Mouse (Mus musculus): ENCODE measurements around the gene Mgll. TPM values are rescaled to one million over a fixed set of nuclear protein-coding genes. Genes with fewer than 3 reads are reported as not detected.
A peak's percentile ranks its signal among the peaks of the same experiment; 100 is the strongest.

The Mgll gene
- polyA plus RNA-seq, 1 experiment from 2014 or later, result 4.6 TPM

GRCm38 (mm10) chr6:88781919-88782318, 57.7 kb downstream of the Mgll start:
- Histone ChIP-seq H3K9me3 (ENCODE audit: control insufficient read depth, low read length) (no peaks in the 10 kb centered on the region), H3K27ac (ENCODE audit: low read depth, low read length) (no peak overlapping the region), H3K4me1 (replicated peaks; ENCODE audit: control insufficient read depth, insufficient read depth, low read length) (no peaks in the 10 kb centered on the region; the same call in 1 of the 2 replicates), H3K27me3 (ENCODE audit: control insufficient read depth, insufficient read depth, low read length) (no peaks in the 10 kb centered on the region), H3K36me3 (ENCODE audit: control insufficient read depth, insufficient read depth, low read length) (no peaks in the 10 kb centered on the region), H3K4me3 (ENCODE audit: low read depth, low read length) (no peak overlapping the region), H3K9ac (ENCODE audit: low read depth, low read length) (no peak overlapping the region), H3K4me2 (replicated peaks; ENCODE audit: low read depth, low read length) (no peak overlapping the region)
- DNase-seq (ENCODE audit: low spot score) (no peak), ATAC-seq (ENCODE audit: low FRiP score) (no peak)
- 52% methylated on average over 4 of the region's 4 CpGs for WGBS

GRCm38 (mm10) chr6:88782981-88783397, 58.8 kb downstream of the Mgll start:
- no peak for DNase-seq (ENCODE audit: low spot score)
- WGBS, result 58% methylated on average over 4 of the region's 4 CpGs

GRCm38 (mm10) chr6:88784691-88785173, 60.5 kb downstream of the Mgll start:
- Histone ChIP-seq H3K36me3 (ENCODE audit: control insufficient read depth, insufficient read depth, low read length) (no peaks in the 10 kb centered on the region), H3K27ac (ENCODE audit: low read depth, low read length) (no peak overlapping the region), H3K9ac (ENCODE audit: low read depth, low read length) (no peak overlapping the region), H3K4me2 (replicated peaks; ENCODE audit: low read depth, low read length) (no peak overlapping the region), H3K27me3 (ENCODE audit: control insufficient read depth, insufficient read depth, low read length) (no peaks in the 10 kb centered on the region), H3K4me1 (replicated peaks; ENCODE audit: control insufficient read depth, insufficient read depth, low read length) (peaks cover 7% of the 10 kb centered on the region; the same call in 1 of the 2 replicates), H3K9me3 (ENCODE audit: control insufficient read depth, low read length) (no peaks in the 10 kb centered on the region), H3K4me3 (ENCODE audit: low read depth, low read length) (no peak overlapping the region)
- DNase-seq (ENCODE audit: low spot score), result no peak
- WGBS, result 69% methylated on average over 7 of the region's 7 CpGs
- no peak for ATAC-seq (ENCODE audit: low FRiP score)

More at GRCm38 (mm10) chr6:88782981-88783397, 58.8 kb downstream of the Mgll start:
- no peak overlapping the region for H3K9ac ChIP-seq (ENCODE audit: low read depth, low read length)
- H3K27ac ChIP-seq (ENCODE audit: low read depth, low read length), result no peak overlapping the region
- H3K9me3 ChIP-seq (ENCODE audit: control insufficient read depth, low read length), result no peaks in the 10 kb centered on the region
- H3K4me2 ChIP-seq (replicated peaks; ENCODE audit: low read depth, low read length), result no peak overlapping the region
- no peak overlapping the region for H3K4me3 ChIP-seq (ENCODE audit: low read depth, low read length)
- H3K27me3 ChIP-seq (ENCODE audit: control insufficient read depth, insufficient read depth, low read length), result no peaks in the 10 kb centered on the region
- no peaks in the 10 kb centered on the region for H3K36me3 ChIP-seq (ENCODE audit: control insufficient read depth, insufficient read depth, low read length)
- H3K4me1 ChIP-seq (replicated peaks; ENCODE audit: control insufficient read depth, insufficient read depth, low read length), result peaks cover 7% of the 10 kb centered on the region; the same call in 1 of the 2 replicates
- ATAC-seq (ENCODE audit: low FRiP score), result no peak

GRCm38 (mm10) chr6:88785331-88785730, 61.1 kb downstream of the Mgll start:
- WGBS, result 76% methylated on average over 5 of the region's 5 CpGs
- Histone ChIP-seq H3K36me3 (ENCODE audit: control insufficient read depth, insufficient read depth, low read length) (no peaks in the 10 kb centered on the region), H3K27me3 (ENCODE audit: control insufficient read depth, insufficient read depth, low read length) (no peaks in the 10 kb centered on the region), H3K4me1 (replicated peaks; ENCODE audit: control insufficient read depth, insufficient read depth, low read length) (peaks cover 7% of the 10 kb centered on the region; the same call in 1 of the 2 replicates), H3K27ac (ENCODE audit: low read depth, low read length) (no peak overlapping the region), H3K9me3 (ENCODE audit: control insufficient read depth, low read length) (no peaks in the 10 kb centered on the region), H3K9ac (ENCODE audit: low read depth, low read length) (no peak overlapping the region), H3K4me2 (replicated peaks; ENCODE audit: low read depth, low read length) (no peak overlapping the region), H3K4me3 (ENCODE audit: low read depth, low read length) (no peak overlapping the region)
- no peak for ATAC-seq (ENCODE audit: low FRiP score)
- DNase-seq (ENCODE audit: low spot score), result no peak

- 68% methylated on average over 10 of the region's 10 CpGs for WGBS
Measured at GRCm38 (mm10) chr6:88785781-88786542, 61.8 kb downstream of the Mgll start.

GRCm38 (mm10) chr6:88786732-88787445, 62.7 kb downstream of the Mgll start:
- H3K9ac ChIP-seq (ENCODE audit: low read depth, low read length), result no peak overlapping the region
- ATAC-seq (ENCODE audit: low FRiP score), result no peak
- H3K4me3 ChIP-seq (ENCODE audit: low read depth, low read length), result no peak overlapping the region
- no peaks in the 10 kb centered on the region for H3K27me3 ChIP-seq (ENCODE audit: control insufficient read depth, insufficient read depth, low read length)
- H3K4me1 ChIP-seq (replicated peaks; ENCODE audit: control insufficient read depth, insufficient read depth, low read length), result peaks cover 7% of the 10 kb centered on the region; the same call in 1 of the 2 replicates
- no peak for DNase-seq (ENCODE audit: low spot score)
- no peaks in the 10 kb centered on the region for H3K36me3 ChIP-seq (ENCODE audit: control insufficient read depth, insufficient read depth, low read length)
- 83% methylated on average over 15 of the region's 15 CpGs for WGBS
- H3K4me2 ChIP-seq (replicated peaks; ENCODE audit: low read depth, low read length), result no peak overlapping the region
- no peak overlapping the region for H3K27ac ChIP-seq (ENCODE audit: low read depth, low read length)
- no peaks in the 10 kb centered on the region for H3K9me3 ChIP-seq (ENCODE audit: control insufficient read depth, low read length)

More at GRCm38 (mm10) chr6:88785781-88786542, 61.8 kb downstream of the Mgll start:
- Histone ChIP-seq H3K27ac (ENCODE audit: low read depth, low read length) (no peak overlapping the region), H3K27me3 (ENCODE audit: control insufficient read depth, insufficient read depth, low read length) (no peaks in the 10 kb centered on the region), H3K9ac (ENCODE audit: low read depth, low read length) (no peak overlapping the region), H3K36me3 (ENCODE audit: control insufficient read depth, insufficient read depth, low read length) (no peaks in the 10 kb centered on the region), H3K4me3 (ENCODE audit: low read depth, low read length) (no peak overlapping the region), H3K9me3 (ENCODE audit: control insufficient read depth, low read length) (no peaks in the 10 kb centered on the region), H3K4me1 (replicated peaks; ENCODE audit: control insufficient read depth, insufficient read depth, low read length) (peaks cover 7% of the 10 kb centered on the region; the same call in 1 of the 2 replicates), H3K4me2 (replicated peaks; ENCODE audit: low read depth, low read length) (no peak overlapping the region)
- ATAC-seq (ENCODE audit: low FRiP score), result no peak
- DNase-seq (ENCODE audit: low spot score), result no peak

GRCm38 (mm10) chr6:88787496-88787895, 63.3 kb downstream of the Mgll start:
- Histone ChIP-seq H3K36me3 (ENCODE audit: control insufficient read depth, insufficient read depth, low read length) (no peaks in the 10 kb centered on the region), H3K27ac (ENCODE audit: low read depth, low read length) (no peak overlapping the region), H3K4me1 (replicated peaks; ENCODE audit: control insufficient read depth, insufficient read depth, low read length) (peaks cover 7% of the 10 kb centered on the region; the same call in 1 of the 2 replicates), H3K9me3 (ENCODE audit: control insufficient read depth, low read length) (no peaks in the 10 kb centered on the region), H3K4me2 (replicated peaks; ENCODE audit: low read depth, low read length) (no peak overlapping the region), H3K9ac (ENCODE audit: low read depth, low read length) (no peak overlapping the region), H3K27me3 (ENCODE audit: control insufficient read depth, insufficient read depth, low read length) (no peaks in the 10 kb centered on the region), H3K4me3 (ENCODE audit: low read depth, low read length) (no peak overlapping the region)
- ATAC-seq (ENCODE audit: low FRiP score) (peak; percentile 49; the same call in 1 of the 2 replicates), DNase-seq (ENCODE audit: low spot score) (peak; percentile 51)
- 59% methylated on average over 14 of the region's 14 CpGs for WGBS

GRCm38 (mm10) chr6:88788219-88788618, 64.0 kb downstream of the Mgll start:
- no peak overlapping the region for H3K4me2 ChIP-seq (replicated peaks; ENCODE audit: low read depth, low read length)
- no peaks in the 10 kb centered on the region for H3K9me3 ChIP-seq (ENCODE audit: control insufficient read depth, low read length)
- no peaks in the 10 kb centered on the region for H3K36me3 ChIP-seq (ENCODE audit: control insufficient read depth, insufficient read depth, low read length)
- DNase-seq (ENCODE audit: low spot score) (no peak), ATAC-seq (ENCODE audit: low FRiP score) (0 out of 2 replicates have a peak, but pooled peaks have one; percentile 5)
- H3K27me3 ChIP-seq (ENCODE audit: control insufficient read depth, insufficient read depth, low read length), result no peaks in the 10 kb centered on the region
- H3K9ac ChIP-seq (ENCODE audit: low read depth, low read length), result no peak overlapping the region
- no peak overlapping the region for H3K4me3 ChIP-seq (ENCODE audit: low read depth, low read length)
- peaks cover 7% of the 10 kb centered on the region; the same call in 1 of the 2 replicates for H3K4me1 ChIP-seq (replicated peaks; ENCODE audit: control insufficient read depth, insufficient read depth, low read length)
- WGBS, result 81% methylated on average over 11 of the region's 11 CpGs
- no peak overlapping the region for H3K27ac ChIP-seq (ENCODE audit: low read depth, low read length)
